Mouse (Mus musculus) neutrophil, adult 5-6 weeks (primary cell): ENCODE data around the gene Myo7a. TPM values are rescaled to one million over a fixed set of nuclear protein-coding genes. Genes with fewer than 3 reads are reported as not detected.

Experiments
- ATAC-seq: fragments of 151-379, 151-347 bp; 2 replicates; pipeline ENCODE4 v1.8.0; 2017; ENCODE audit warnings: mild to moderate bottlenecking, moderate TSS enrichment; ENCODE audit not compliant: insufficient number of reproducible peaks, poor library complexity, low FRiP score, severe bottlenecking; ENCODE audit errors: extremely low read depth
- total RNA-seq: library from RNA; stranded (forward); fragments of 200-1000 nt; gene quantifications from 2 replicates; pipeline ENCODE4 v1.2.3, GENCODE M21; 2017

Gene Myo7a
- total RNA-seq = 11.0 and 12.6 TPM in 2 replicates

DNA sequence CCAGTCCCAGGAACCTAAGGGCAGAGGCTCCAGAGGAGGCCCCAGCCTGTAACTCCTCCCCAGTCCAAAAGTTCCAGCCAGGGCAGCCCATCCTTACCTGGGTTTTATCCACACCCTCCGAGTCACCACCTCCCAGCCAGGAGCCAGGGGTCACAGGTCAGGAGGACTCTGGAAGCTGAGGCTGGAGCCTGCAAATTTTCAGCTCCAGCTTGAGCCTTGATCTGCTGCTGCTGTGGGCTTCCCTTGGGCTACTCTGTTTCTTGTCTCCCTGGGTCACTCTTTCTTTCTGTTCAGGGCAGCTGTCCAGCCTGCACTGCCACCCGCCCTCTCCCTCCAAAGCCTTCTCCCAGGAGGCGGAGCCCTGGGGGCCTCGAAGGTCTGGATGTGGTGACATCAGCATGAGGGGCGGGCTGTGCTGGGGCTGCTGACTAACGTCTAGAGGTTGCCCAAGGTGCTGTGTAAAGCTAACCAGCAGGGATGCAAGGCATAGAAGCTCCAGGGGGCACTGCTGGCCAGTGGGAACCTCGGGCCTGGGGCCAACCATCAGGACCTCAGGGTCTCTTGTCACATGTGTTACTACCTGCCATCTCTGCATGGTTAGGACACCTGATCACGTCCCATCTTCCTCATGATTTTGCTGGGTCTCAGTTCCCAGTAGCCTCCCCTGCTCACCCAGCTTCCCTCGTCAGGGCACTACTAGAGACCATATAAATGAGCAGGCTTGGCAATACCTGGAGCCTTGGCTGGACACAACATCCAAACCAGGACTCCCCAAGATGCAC is at the start of gene Myo7a:
TSS of gene Myo7a (minus strand) at position 346 of the 782 bp plus-strand sequence.
- no peak for ATAC-seq

GRCm38 (mm10) chr7:98164999-98165528 is 45.7 kb upstream of the Myo7a start:
- ATAC-seq = peak; percentile 81

DNA sequence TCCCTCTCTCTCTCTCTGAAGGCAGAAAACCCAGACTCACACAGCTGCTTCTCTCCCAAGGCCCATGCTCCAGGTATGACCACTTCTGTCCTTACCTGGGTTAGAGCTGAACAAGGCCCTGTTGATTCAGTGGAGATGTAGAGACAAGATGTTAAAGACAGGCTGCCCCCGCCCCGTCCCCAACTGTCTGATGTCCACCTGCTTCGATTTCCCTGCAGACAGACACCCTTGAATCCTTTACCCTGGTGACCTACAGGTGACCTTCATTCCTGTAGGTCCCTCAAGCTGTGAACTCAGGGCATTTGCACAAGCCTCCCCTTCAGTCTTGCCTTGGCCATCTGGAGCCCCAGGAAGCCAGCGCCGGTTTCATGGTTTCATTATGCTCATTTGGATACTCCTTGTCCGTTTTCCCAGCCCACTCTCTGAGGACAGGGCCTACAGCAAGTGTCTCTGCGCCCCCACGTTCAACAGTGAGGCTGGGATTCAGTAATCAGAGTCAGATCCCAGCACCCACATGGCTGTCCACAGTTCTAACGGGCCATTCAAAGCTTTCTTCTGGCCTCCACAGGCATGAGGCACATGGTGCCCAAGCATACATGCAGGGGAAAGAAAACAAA is 45.2 kb upstream of the Myo7a start:
- ATAC-seq = no peak

GRCm38 (mm10) chr7:98163700-98164099 is 44.4 kb upstream of the Myo7a start:
- no peak for ATAC-seq

DNA sequence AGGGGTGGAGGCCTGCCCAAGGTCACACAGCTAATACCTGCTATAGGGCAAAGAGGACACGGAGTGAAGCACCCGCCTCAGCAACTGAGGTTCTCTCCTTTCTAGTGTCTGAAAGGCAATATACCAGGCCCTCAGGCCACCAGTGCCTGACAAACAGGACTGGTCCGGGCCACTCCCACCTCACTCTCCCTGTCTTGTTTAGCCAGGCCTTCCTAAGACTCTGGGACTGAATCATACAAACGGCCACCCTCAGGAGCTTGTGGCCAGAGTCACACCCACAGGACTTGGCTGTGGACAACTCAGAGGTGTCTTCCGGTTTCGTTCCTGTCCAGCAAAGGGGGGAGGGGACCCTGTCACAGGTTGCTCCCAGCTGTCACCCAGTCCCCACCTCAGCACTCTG is 42.9 kb upstream of the Myo7a start:
- ATAC-seq = no peak

GRCm38 (mm10) chr7:98160041-98160740 is 40.9 kb upstream of the Myo7a start:
- no peak for ATAC-seq

GRCm38 (mm10) chr7:98158481-98158880 is 39.2 kb upstream of the Myo7a start:
- ATAC-seq = no peak

- no peak for ATAC-seq
Measured at GRCm38 (mm10) chr7:98157636-98158332, 38.5 kb upstream of the Myo7a start.

DNA sequence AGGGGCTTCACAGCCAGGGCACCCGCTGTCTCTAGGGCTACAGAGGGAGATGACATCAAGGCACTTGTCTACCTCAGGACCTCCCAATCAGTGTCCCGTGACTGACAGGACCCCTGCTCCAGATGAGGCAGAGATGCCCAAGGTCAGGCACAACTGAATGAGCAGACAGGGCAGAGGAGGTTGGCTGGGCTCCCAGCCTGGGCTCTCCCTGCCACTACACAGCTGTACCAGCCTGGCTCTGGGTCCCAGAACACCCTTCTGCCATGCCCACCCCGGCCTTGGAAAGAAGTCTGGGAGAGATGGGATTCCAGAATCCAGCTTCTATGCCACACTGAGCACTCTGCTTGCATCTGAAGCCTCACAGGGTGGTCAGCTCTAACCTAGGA is 36.9 kb upstream of the Myo7a start:
- ATAC-seq = no peak

- ATAC-seq = peak; percentile 40; the same call in 1 of the 2 replicates
Measured at GRCm38 (mm10) chr7:98155546-98156279, 36.4 kb upstream of the Myo7a start.

DNA sequence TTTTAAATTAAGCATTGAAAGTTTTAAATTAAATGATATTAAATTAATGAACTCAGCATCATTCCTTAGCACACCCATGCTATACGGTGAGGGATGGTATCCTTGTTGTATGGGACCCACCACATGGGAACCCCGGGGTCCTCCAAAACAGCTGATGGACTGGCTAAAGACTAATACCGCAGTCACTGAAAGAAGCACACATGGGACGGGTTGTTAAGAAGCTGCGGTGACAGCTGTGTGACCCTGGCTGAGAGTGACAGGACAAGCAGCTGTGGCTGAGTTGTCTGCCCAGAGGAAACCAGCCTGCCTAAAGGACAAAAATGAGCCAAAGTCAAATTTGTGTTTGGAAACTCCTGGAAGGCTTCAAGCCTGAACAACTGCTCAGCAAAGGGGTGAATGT is 34.6 kb upstream of the Myo7a start:
- ATAC-seq = no peak

DNA sequence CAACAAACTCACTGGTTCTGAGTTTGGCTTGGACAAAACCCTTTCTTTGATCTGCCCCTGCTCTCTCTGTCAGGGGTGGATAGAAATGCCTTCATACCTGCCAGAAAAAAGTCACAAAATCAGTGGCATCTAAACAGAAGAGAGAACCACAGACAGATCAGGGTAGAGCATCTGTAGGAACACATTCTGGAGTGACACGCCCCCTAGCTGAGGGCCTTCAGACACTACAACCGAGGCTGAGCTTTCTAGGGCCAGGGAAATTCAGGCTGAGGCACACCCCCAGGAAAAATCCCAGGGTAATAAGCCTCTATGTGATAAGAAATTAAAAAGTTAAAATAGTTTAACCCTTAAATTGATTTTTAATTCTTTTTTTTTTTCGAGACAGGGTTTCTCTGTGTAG is 34.0 kb upstream of the Myo7a start:
- ATAC-seq = no peak

- no peak for ATAC-seq
Measured at GRCm38 (mm10) chr7:98152400-98152799, 33.1 kb upstream of the Myo7a start.

- no peak for ATAC-seq
Measured at GRCm38 (mm10) chr7:98150525-98150924, 31.2 kb upstream of the Myo7a start.

- ATAC-seq = no peak
Measured at GRCm38 (mm10) chr7:98149802-98150201, 30.5 kb upstream of the Myo7a start.

DNA sequence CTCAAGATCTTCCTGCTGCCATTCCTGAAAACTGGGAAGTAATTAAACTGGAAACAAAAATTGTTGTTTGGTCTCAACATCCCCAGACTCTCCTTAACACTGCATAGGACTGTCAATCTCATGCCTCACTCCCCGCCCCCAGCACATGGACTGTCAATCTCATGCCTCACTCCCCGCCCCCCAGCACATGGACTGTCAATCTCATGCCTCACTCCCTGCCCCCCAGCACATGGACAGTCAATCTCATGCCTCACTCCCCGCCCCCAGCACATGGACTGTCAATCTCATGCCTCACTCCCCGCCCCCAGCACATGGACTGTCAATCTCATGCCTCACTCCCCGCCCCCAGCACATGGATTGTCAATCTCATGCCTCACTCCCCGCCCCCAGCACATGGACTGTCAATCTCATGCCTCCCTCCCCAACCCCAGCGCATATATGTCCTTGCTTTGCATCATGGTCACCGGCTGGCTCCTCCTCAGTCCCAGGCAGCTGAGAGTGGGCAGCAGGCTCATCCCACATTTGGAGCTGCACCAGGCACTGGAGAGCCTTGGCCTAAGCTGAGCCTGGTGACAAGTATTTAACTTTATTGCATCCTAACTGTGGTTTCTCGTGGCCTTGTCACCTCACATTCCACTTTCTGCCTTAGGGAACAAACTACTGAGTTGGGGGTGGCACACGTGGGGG is 29.5 kb upstream of the Myo7a start:
- no peak for ATAC-seq

- no peak for ATAC-seq
Measured at GRCm38 (mm10) chr7:98147766-98148165, 28.4 kb upstream of the Myo7a start.

DNA sequence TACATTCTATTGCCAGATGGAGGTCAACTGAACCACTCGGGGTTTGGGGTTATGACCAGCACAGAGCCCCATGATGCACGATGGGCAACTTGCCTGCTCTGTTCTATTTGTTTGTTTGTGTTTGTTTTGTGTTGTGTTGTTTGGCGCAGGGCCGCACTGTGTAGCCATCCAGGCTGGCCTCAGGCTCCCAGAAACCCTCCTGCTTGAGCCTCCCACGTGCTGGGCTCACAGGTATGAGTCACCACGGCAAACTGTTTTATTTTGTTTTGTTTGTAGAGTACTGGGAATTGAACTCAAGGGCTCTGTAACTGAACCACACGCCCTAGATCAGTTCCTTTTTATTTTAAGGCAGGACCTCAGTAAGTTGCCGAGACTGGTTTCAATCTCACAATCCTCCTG is 27.1 kb upstream of the Myo7a start:
- no peak for ATAC-seq
